Mouse (Mus musculus) intestine, embryonic 15.5 days (tissue): ENCODE data around the gene Gsta2. TPM values are rescaled to one million over a fixed set of nuclear protein-coding genes. Genes with fewer than 3 reads are reported as not detected.

Source experiments
- ATAC-seq: fragments of 200-750 bp; cut with Nextera tagmentation; 2 replicates; pipeline ENCODE4 v1.8.0; 2017; ENCODE audit warnings: moderate TSS enrichment, moderate library complexity
- H3K27ac ChIP-seq: fragments of 300-500 bp; sonication (generic); 2 replicates; pipeline ENCODE4 v1.5.1; 2015; ENCODE audit warnings: mild to moderate bottlenecking, inconsistent platforms
- H3K27me3 ChIP-seq: fragments of 300-500 bp; sonication (generic); replicated peaks from 2 replicates; pipeline ENCODE4 v1.6.1; 2015; ENCODE audit warnings: inconsistent platforms
- H3K36me3 ChIP-seq: fragments of 300-500 bp; sonication (generic); 2 replicates; pipeline ENCODE4 v1.6.1; 2015; ENCODE audit warnings: inconsistent platforms
- H3K4me1 ChIP-seq: fragments of 300-500 bp; sonication (generic); replicated peaks from 2 replicates; pipeline ENCODE4 v1.6.1; 2015; ENCODE audit warnings: inconsistent platforms
- H3K4me2 ChIP-seq: fragments of 300-500 bp; sonication (generic); replicated peaks from 2 replicates; pipeline ENCODE4 v1.6.1; 2015; ENCODE audit warnings: mild to moderate bottlenecking, inconsistent platforms
- H3K4me3 ChIP-seq: fragments of 300-500 bp; sonication (generic); replicated peaks from 2 replicates; pipeline ENCODE4 v1.5.1; 2015; ENCODE audit warnings: inconsistent platforms
- H3K9ac ChIP-seq: fragments of 300-500 bp; sonication (generic); 2 replicates; pipeline ENCODE4 v1.6.1; 2015; ENCODE audit warnings: inconsistent platforms
- H3K9me3 ChIP-seq: fragments of 300-500 bp; sonication (generic); 2 replicates; pipeline ENCODE4 v1.6.1; 2016; ENCODE audit warnings: inconsistent platforms
- WGBS: fragments of 180-500 bp; shearing (Covaris S2); methylation state at CpG from one replicate; pipeline ENCODE4 v1.1.7; 2015; 5-methylcytosine and 5-hydroxymethylcytosine counted together
- polyA plus RNA-seq: library from polyadenylated mRNA; unstranded; fragments of >200 nt; fragmentation: Nextera tagmentation; extraction: Ambion mirVana; gene quantifications from 2 replicates; pipeline ENCODE4 v1.2.1, GENCODE M21; 2015

The Gsta2 gene
- polyA plus RNA-seq = 35.3 and 36.5 TPM in 2 replicates

DNA sequence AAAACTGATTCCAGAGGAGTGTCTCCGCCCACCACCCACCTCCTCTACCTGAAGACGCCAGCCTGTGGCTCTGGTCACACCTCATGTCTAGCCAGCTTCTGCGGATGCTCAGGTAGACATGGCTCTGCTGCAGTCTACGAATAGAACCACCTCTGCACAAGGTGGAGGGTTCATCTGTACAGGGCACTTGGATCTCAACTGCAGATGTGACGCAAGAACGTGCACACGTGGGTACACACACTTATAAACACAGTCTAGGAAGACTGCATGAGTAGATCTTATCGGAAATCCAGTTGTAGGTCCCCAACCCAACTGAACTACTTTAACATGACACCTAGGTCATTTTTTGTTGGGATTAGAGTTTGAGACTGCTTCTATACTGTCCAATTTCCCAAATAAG, at the start of gene Gsta2:
Gene Gsta2, minus strand, starts transcription at position 178 of the 400 bp plus-strand sequence.
- Histone ChIP-seq H3K27ac (no peak within 1 kb of the TSS), H3K4me3 (no peak within 1 kb of the TSS), H3K9ac (no peak within 1 kb of the TSS), H3K4me1 (no peaks in the 10 kb centered on the region), H3K27me3 (no peaks in the 10 kb centered on the region), H3K4me2 (no peak within 1 kb of the TSS), H3K9me3 (no peaks in the 10 kb centered on the region), H3K36me3 (no peaks in the 10 kb centered on the region)
- no peak for ATAC-seq
- WGBS = 90% methylated on average over 8 of the region's 8 CpGs

DNA sequence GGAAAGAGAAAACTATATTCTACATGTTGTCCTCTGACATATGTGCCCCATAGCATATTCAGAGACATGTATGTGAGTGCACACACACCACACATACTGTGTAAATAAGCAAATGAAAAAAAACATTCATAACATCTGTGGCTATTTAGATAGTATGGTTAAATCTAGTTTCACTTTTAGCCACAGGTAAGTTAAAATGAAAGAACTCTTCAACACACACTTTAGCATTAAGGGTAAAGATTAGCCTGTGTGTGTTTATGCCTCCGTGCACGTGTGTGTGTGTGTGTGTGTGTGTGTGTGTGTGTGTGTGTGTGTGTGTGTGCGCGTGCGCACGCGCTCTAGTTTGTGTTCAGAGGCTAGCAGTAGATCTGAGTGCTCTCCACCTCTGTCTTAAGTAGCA, 46.0 kb upstream of the Gsta2 start:
- Histone ChIP-seq H3K4me2 (no peak overlapping the region), H3K27me3 (peaks cover 4% of the 10 kb centered on the region; the same call in 1 of the 2 replicates), H3K36me3 (no peaks in the 10 kb centered on the region), H3K9me3 (no peaks in the 10 kb centered on the region), H3K9ac (no peak overlapping the region), H3K27ac (no peak overlapping the region), H3K4me1 (no peaks in the 10 kb centered on the region), H3K4me3 (no peak overlapping the region)
- WGBS = 83% methylated on average over 7 of the region's 7 CpGs
- no peak for ATAC-seq

- 58% methylated on average over 5 of the region's 5 CpGs for WGBS
- Histone ChIP-seq H3K27ac (no peak overlapping the region), H3K9me3 (no peaks in the 10 kb centered on the region), H3K9ac (no peak overlapping the region), H3K4me1 (peaks cover 6% of the 10 kb centered on the region), H3K4me3 (no peak overlapping the region), H3K36me3 (no peaks in the 10 kb centered on the region), H3K4me2 (no peak overlapping the region), H3K27me3 (peaks cover 14% of the 10 kb centered on the region)
- ATAC-seq = 0 out of 2 replicates have a peak, but pooled peaks have one; percentile 52
These were observed 45.0 kb upstream of the Gsta2 start for GRCm38 (mm10) chr9:78400570-78400969.

- 61% methylated on average over 9 of the region's 9 CpGs for WGBS
- H3K27me3 ChIP-seq = peaks cover 40% of the 10 kb centered on the region
- no peak overlapping the region for H3K9ac ChIP-seq
- H3K4me2 ChIP-seq = peak overlapping the region; percentile 80
- ATAC-seq = no peak
- peaks cover 7% of the 10 kb centered on the region for H3K4me1 ChIP-seq
- H3K9me3 ChIP-seq = no peaks in the 10 kb centered on the region
- peak overlapping the region; percentile 41; the same call in 1 of the 2 replicates for H3K4me3 ChIP-seq
- H3K36me3 ChIP-seq = no peaks in the 10 kb centered on the region
- no peak overlapping the region for H3K27ac ChIP-seq
These were observed 40.9 kb upstream of the Gsta2 start for GRCm38 (mm10) chr9:78396517-78396916.

DNA sequence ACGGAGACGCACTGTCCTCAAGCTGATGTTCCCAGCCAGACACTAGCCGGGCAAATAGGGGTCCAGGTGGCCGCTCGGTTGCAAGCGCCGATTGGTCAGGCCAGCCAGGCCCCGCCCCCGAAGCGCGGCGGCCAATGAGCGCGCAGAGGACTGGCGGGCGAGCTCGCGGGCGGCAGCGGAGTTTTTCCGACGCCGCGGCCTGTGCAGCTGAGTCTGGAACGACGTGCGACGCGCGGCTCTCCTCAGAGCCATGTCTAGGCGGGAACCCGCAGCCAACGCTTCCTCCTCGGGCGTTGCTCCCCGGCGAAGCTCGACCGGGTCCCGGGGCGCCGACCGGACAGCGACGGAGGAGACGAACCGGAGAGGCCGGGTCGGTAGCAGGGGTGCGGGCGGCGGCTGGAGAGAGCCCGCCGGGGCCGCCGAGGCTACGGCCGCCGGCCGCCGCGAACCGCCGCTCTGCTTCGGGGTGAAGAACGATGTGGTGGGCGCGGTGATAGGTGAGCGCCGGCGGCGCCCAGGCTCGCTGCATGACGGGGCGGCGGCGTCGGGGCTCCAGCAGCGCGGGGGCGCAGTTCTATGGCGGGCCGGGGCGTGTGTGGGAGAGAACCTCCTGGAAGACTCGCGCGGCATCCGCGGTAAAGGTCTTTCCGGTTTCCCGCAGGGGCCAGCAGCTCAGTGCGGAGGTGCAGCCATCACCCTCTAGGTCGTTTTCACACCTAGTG, 40.2 kb upstream of the Gsta2 start, which contains the start of gene Ddx43:
Gene Ddx43, plus strand, starts transcription at position 148 of the 722 bp plus-strand sequence.
- H3K27me3 ChIP-seq = peaks cover 40% of the 10 kb centered on the region
- WGBS = 2% methylated on average over 93 of the region's 93 CpGs
- no peaks in the 10 kb centered on the region for H3K36me3 ChIP-seq
- peaks cover 7% of the 10 kb centered on the region for H3K4me1 ChIP-seq
- peak within 1 kb of the TSS; percentile 41 for H3K4me3 ChIP-seq
- H3K9me3 ChIP-seq = no peaks in the 10 kb centered on the region
- peak; percentile 94 for ATAC-seq
- no peak within 1 kb of the TSS for H3K27ac ChIP-seq
- peak within 1 kb of the TSS; percentile 80 for H3K4me2 ChIP-seq
- peak within 1 kb of the TSS; percentile 41 for H3K9ac ChIP-seq

DNA sequence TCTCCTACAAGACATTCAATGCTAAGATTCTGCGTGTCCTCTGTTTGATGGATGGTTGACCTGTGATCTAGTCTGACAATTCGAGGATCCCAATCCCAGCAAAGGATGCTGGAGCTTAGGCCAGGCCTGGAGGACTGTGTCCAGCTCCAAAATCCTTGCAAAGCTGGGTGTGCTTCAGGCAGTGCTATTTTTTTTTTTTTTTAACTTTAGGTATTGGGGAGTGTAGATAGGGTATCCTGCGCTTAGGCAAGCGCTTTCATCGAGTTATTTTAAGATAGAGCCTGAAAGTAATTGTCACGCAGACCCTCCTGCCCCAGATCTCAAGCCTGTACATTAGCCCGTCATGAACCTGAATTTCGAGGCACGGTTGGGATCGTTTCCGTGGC, 39.6 kb upstream of the Gsta2 start:
- Histone ChIP-seq H3K4me1 (peaks cover 7% of the 10 kb centered on the region), H3K36me3 (no peaks in the 10 kb centered on the region), H3K9ac (no peak overlapping the region), H3K4me2 (peak overlapping the region; percentile 80), H3K9me3 (no peaks in the 10 kb centered on the region), H3K27me3 (peaks cover 40% of the 10 kb centered on the region), H3K27ac (no peak overlapping the region), H3K4me3 (peak overlapping the region; percentile 41)
- WGBS = 30% methylated on average over 11 of the region's 11 CpGs
- ATAC-seq = no peak

DNA sequence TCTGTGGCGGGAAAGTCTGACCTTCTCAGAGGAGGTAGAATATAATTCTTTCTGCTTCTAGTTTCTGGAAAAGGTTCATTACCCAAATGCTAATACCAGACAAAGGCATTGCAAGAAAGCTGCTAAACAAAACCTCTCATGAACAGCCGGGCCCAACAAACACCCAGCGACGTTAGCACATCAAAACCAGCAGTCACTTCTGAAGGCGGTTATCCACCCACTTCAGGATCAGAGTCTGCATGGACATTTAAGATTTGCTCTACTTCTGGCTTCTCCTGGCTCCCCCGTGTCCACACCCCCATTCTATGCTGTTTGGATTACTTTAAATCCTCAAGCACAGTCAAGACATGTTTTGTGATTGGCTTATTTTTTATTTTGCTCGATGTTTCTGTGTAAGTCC, 39.0 kb upstream of the Gsta2 start:
- H3K36me3 ChIP-seq = no peaks in the 10 kb centered on the region
- ATAC-seq = no peak
- H3K9me3 ChIP-seq = no peaks in the 10 kb centered on the region
- no peak overlapping the region for H3K4me2 ChIP-seq
- H3K4me1 ChIP-seq = peaks cover 7% of the 10 kb centered on the region
- peaks cover 40% of the 10 kb centered on the region for H3K27me3 ChIP-seq
- H3K27ac ChIP-seq = no peak overlapping the region
- no peak overlapping the region for H3K4me3 ChIP-seq
- 65% methylated on average over 7 of the region's 7 CpGs for WGBS
- H3K9ac ChIP-seq = no peak overlapping the region

GRCm38 (mm10) chr9:78393741-78394140, 38.2 kb upstream of the Gsta2 start:
- no peak overlapping the region for H3K4me2 ChIP-seq
- no peaks in the 10 kb centered on the region for H3K9me3 ChIP-seq
- H3K4me3 ChIP-seq = no peak overlapping the region
- no peaks in the 10 kb centered on the region for H3K36me3 ChIP-seq
- peaks cover 7% of the 10 kb centered on the region for H3K4me1 ChIP-seq
- peaks cover 40% of the 10 kb centered on the region for H3K27me3 ChIP-seq
- 82% methylated on average over 10 of the region's 10 CpGs for WGBS
- no peak for ATAC-seq
- no peak overlapping the region for H3K27ac ChIP-seq
- H3K9ac ChIP-seq = no peak overlapping the region

DNA sequence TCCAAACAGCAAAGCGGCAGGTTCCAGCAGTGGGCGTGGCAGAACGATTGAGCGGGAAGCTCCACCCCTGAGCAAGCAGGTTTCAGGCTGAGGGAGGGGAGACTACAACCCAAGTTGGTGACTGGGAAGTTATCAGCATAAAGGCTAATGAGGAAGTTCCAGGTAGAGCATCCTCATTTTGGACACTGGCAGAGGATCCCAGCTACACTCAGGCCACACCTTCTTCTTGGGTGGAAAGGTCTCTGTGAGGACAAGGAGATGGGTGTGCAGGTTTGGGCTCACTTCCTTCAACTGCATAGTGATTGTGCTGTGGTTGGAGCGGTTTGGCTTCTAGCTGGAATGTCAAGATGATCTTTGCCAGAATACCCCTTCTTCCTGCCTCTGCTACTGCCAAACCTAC, 34.4 kb upstream of the Gsta2 start:
- Histone ChIP-seq H3K9ac (no peak overlapping the region), H3K9me3 (no peaks in the 10 kb centered on the region), H3K36me3 (no peaks in the 10 kb centered on the region), H3K4me1 (no peaks in the 10 kb centered on the region), H3K4me3 (no peak overlapping the region), H3K4me2 (no peak overlapping the region), H3K27ac (no peak overlapping the region), H3K27me3 (peaks cover 20% of the 10 kb centered on the region)
- 30% methylated on average over 5 of the region's 5 CpGs for WGBS
- ATAC-seq = peak; percentile 39; the same call in 1 of the 2 replicates

DNA sequence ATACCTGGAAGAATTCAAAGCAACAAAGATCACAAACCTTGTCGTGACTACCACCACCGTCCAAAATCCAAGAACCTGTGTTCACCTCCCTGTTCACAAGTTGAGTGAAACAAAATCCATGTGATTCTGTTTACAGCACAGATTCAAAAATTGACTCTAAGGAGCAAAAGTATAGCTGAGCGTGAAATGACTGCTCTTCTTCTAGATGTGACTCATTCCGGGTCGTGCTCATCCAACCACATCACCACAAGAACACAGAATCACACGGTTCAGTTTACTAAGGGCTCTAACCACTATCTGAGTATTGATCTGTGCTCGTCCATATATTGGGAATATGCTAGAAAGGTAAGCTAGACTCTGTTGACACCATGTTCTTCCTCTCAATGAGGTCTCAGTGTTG, 31.4 kb upstream of the Gsta2 start:
- no peaks in the 10 kb centered on the region for H3K4me1 ChIP-seq
- 87% methylated on average over 7 of the region's 7 CpGs for WGBS

GRCm38 (mm10) chr9:78385893-78386292, 30.3 kb upstream of the Gsta2 start:
- WGBS = 56% methylated on average over 3 of the region's 3 CpGs
- H3K36me3 ChIP-seq = no peaks in the 10 kb centered on the region
- H3K27me3 ChIP-seq = no peaks in the 10 kb centered on the region
- H3K4me3 ChIP-seq = no peak overlapping the region
- no peaks in the 10 kb centered on the region for H3K4me1 ChIP-seq
- no peaks in the 10 kb centered on the region for H3K9me3 ChIP-seq
- no peak for ATAC-seq
- no peak overlapping the region for H3K9ac ChIP-seq
- no peak overlapping the region for H3K4me2 ChIP-seq
- no peak overlapping the region for H3K27ac ChIP-seq

More for the DNA sequence above, 31.4 kb upstream of the Gsta2 start:
- Histone ChIP-seq H3K9ac (no peak overlapping the region), H3K36me3 (no peaks in the 10 kb centered on the region), H3K4me2 (no peak overlapping the region), H3K4me3 (no peak overlapping the region), H3K9me3 (no peaks in the 10 kb centered on the region), H3K27ac (no peak overlapping the region), H3K27me3 (0 out of 2 replicates have a peak, but pooled peaks cover under 1% of the 10 kb centered on the region)
- no peak for ATAC-seq

- H3K4me1 ChIP-seq = 0 out of 2 replicates have a peak, but pooled peaks cover 7% of the 10 kb centered on the region
- no peaks in the 10 kb centered on the region for H3K27me3 ChIP-seq
- peak within 1 kb of the TSS; percentile 64 for H3K4me2 ChIP-seq
- H3K36me3 ChIP-seq = no peaks in the 10 kb centered on the region
- peak; percentile 59 for ATAC-seq
- 0 out of 2 replicates have a peak within 1 kb of the TSS, but pooled peaks have one; percentile 17 for H3K9ac ChIP-seq
- H3K9me3 ChIP-seq = no peaks in the 10 kb centered on the region
- 6% methylated on average over 22 of the region's 23 CpGs for WGBS
- H3K27ac ChIP-seq = no peak within 1 kb of the TSS
- peak within 1 kb of the TSS; percentile 25 for H3K4me3 ChIP-seq
These were observed 22.7 kb upstream of the Gsta2 start, which contains the start of gene Ooep for GRCm38 (mm10) chr9:78378113-78378785. Gene Ooep, minus strand, starts transcription at chr9:78378725.
